Mouse (Mus musculus) A20 (cell line): Measurements from ENCODE around the gene Ccdc154.
"Not testable (repeated sequence)": the region's sequence is repeated elsewhere in the genome, so short reads cannot be mapped to it uniquely, and the experiment has no call there.

ENCODE experiments used
- DNase-seq: peaks from one replicate; pipeline ENCODE4 v3.0.0-alpha.2; 2011; ENCODE audit warnings: low read depth, low spot score

Gene Ccdc154

GRCm38 (mm10) chr17:25162161-25162560 lies at the start of gene Ccdc154:
TSS of gene Ccdc154 (plus strand) at chr17:25162461.
- DNase-seq = no peak

DNA sequence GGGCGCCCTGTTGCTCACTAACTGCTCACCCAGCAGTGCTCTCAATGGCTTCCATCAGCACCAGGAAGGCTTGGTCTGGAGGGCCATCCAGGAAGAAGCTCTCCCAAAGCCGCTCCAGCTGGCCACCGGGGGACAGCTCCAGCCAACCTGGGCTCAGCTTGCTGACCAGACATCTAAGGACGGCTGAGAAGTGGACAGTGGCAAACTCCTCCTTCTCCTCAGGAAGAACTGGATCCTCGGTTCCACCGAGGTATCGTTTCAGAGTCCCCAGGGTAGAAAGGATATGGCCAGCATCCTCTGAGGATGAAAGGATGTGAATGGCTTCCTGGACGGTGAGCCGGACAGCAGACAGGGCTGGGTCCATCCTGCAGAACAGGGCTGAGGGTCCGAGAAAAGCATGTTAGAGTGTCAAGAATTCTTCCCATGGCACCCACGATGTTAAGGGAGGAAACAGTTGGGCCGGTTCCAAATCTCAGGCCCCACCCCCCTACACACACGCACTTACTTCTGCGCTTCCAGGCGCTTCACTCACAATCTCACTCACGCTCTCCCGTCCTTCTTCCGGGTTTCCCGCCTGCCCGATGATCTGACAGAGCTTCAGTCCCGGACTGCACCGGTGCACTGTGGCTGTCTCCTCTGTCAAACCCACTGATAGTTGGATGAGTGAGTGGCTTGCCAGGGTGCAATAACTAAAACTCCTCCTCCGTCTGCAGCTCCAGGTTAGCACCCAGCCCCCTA lies 47.2 kb upstream of the Ccdc154 start:
- no peak for DNase-seq

GRCm38 (mm10) chr17:25115664-25116432 lies 46.4 kb upstream of the Ccdc154 start, which contains the start of gene Telo2:
TSS of gene Telo2 (minus strand) at chr17:25115967.
- DNase-seq = peak; percentile 94

GRCm38 (mm10) chr17:25117263-25117662 lies 45.0 kb upstream of the Ccdc154 start:
- DNase-seq = peak; percentile 67

- no peak for DNase-seq
These were observed 41.9 kb upstream of the Ccdc154 start, which contains the start of gene Ptx4 for GRCm38 (mm10) chr17:25120406-25120805. TSS of gene Ptx4 (plus strand) at chr17:25120760.

DNA sequence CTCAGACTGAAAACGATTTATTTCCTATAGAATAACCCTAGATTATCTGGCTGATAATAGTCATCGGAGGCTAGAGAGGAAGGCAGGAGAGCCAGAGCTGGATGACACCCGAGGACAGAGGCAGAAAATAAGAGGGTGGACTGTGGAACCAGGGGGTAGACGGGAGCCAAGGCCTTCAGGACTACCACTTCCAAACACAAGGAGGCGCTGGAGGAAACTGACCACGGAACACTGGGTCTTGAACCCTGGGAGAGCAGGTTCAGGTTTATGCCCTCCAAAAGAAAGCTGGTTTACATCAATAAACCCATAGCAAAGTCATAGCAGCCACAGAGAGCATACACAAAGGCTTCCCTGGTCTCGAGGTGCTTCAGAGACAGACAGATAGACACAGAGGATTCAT lies 38.3 kb upstream of the Ccdc154 start:
- peak; percentile 42 for DNase-seq

DNA sequence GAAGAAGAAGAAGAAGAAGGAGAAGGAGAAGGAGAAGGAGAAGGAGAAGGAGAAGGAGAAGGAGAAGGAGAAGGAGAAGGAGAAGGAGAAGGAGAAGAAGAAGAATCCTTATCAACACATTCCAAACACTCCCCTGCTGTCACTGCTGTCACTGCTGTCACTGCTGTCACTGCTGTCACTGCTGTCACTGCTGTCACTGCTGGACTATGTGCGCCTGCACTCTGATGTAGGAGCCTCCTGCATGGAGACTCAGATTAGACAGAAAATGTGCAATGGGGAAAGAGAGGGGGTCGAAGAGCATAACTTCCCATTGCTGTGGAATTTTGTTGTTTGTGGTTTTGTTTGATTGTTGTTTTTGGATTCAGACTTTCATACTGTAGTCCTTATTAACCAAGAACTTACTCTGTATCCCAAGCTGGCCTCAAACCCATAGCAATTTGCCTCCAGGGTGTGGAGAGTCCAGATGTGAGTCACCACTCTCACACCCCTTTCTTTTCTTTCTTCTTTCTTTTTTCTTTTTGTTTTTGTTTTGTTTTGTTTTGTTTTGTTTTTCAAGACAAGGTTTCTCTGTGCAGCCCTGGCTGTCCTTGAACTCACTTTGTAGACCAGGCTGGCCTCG lies 36.7 kb upstream of the Ccdc154 start:
- DNase-seq = not testable (repeated sequence)

GRCm38 (mm10) chr17:25127079-25127478 lies 35.2 kb upstream of the Ccdc154 start:
- DNase-seq = no peak

GRCm38 (mm10) chr17:25127681-25128080 lies 34.6 kb upstream of the Ccdc154 start:
- no peak for DNase-seq

DNA sequence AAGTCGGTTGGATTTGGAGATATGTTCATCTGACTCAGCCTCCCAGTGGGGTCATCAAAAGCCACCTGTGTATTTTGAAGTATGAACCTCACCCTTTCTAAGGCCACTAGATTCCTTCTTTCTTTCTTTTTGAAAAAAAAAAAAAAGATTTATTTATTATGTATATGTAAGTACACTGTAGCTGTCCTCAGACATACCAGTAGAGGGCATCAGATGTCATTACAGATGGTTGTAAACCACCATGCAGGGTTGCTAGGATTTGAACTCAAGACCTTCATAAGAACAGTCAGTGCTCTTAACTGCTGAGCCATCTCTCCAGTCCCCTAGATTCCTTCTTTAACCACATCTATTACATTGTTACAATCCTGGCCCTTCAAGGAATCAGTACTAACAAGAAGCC lies 32.2 kb upstream of the Ccdc154 start:
- DNase-seq = no peak

GRCm38 (mm10) chr17:25133275-25133698 lies 29.0 kb upstream of the Ccdc154 start, which contains the start of gene Clcn7:
TSS of gene Clcn7 (plus strand) at chr17:25133391.
- DNase-seq = peak; percentile 93

DNA sequence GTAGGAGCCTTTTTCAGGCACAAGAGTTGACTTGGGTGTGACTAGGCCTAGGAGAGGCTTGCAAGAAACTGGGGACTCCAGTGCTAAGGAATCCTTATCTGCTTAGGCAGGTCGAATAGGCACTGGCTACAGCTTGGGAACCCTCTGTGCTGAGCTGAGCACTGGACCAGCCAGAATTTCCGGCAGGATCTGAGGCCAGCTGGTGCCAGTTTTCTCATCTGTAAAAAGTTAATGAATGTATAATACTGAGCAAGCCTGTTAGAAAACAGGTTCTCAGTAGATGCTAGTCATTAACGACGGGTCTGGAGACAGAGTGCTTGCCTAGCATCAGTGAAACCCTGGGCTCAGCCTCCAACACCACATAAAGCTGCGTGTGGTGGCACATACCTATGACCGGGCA lies 26.6 kb upstream of the Ccdc154 start:
- no peak for DNase-seq

DNA sequence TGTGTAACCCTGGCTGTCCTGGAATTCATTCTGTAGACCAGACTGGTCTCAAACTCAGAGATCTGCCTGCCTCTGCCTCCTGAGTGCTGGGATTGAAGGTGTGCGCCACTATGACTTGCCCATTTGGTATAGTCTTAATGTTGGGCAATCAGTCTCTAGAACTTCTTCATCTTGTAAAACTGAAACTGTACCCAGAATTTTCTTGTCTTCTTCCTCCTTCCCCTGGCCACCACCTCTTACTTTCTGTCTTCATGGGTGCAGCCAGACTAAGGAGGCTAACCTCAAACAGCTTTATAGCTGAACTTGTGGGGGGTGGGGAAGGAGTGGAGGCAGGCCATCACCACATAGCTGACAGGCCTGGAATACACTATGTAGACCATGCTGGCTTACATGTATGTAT lies 23.5 kb upstream of the Ccdc154 start:
- no peak for DNase-seq

DNA sequence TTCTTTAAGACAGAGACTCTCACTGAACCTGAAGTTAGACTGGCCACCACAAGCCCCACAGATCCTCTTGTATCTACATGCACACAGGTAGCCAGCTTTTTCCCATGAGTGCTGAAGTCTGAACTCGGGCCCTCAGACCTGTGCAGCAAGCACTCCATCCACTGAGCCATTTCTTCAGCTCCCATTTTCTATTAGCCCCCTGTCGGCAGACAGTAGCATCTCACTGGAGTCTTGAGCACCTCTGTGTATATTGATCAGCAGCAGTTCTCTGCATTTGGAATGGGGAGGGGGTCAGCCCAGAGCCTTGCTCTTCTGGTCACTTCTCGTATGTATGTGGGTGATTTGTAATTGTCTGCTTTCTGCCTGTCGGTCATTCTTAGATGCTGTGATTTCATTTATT lies 22.3 kb upstream of the Ccdc154 start:
- peak; percentile 15 for DNase-seq

- no peak for DNase-seq
These were observed 1.1 kb downstream of the Ccdc154 start for GRCm38 (mm10) chr17:25163387-25163786.

DNA sequence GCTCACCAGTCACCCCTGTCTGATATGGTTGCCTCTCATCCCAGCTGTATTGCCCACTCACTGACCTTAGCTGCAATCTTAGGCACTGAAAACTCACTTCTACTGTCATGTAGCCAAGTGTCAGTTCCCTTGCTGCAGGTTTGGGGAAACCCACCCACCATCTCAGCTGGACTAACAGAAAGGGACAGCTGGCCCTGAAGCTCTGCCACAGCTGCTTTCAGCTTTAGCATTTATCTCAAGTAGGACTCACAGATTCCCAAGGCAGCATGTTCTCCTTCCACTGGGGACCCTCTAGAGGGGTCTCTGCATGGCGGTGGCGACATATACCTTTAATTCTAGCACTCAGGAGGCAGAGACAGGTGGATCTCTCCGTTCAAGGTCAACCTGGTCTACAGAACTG lies 2.5 kb downstream of the Ccdc154 start:
- no peak for DNase-seq

DNA sequence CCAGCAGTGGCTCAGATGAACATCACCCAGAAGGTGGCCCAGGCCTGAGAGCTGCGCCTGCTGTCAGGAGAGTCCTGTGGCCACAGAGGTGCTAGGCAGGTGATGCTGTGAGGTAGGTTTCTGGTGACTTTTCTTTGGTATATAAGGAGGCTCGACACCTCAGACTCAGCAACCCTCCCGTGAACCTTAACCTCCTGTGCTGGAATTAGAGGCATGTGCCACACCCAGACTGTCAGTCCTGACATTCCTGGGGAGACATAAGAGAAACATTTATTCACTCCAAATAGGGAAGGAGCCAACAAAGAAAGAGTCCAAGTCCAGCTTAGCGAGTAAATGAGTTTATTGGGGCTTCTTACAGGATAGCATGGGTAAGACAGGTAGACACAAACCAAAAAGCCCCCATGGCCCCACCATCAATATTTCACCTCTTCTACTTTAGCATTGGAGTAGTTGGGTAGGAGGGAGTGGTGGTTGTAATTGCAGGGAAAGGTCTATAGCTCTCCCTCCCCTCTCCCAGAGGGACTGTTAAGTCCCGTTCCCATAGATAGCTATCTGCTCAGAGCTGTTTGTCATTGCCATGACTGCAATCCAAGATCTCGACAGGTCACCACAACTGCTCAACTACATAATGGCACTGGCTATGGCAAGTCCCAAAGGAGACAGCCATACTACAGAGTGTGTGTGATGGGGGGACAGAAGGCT lies 3.9 kb downstream of the Ccdc154 start:
- no peak for DNase-seq

DNA sequence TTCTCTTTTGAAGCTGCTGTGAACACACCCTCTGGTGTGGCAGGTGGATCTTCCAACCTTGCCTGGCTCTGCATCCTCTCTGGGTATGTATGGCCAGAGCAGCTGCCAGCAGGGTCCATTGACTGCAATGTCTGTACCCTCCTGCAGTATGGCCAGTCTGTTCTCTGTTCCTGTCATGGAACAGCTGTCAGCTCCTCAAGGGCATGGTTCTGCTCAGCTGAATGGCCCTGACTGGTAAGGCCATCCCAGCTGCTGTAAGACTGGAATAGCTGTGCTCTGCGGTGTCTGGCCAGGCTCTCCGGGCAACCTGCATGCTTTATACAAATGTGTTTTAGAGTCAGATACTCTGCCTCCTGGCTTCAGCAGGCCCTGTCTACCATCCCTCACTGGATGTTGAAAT lies 7.4 kb downstream of the Ccdc154 start:
- DNase-seq = no peak

DNA sequence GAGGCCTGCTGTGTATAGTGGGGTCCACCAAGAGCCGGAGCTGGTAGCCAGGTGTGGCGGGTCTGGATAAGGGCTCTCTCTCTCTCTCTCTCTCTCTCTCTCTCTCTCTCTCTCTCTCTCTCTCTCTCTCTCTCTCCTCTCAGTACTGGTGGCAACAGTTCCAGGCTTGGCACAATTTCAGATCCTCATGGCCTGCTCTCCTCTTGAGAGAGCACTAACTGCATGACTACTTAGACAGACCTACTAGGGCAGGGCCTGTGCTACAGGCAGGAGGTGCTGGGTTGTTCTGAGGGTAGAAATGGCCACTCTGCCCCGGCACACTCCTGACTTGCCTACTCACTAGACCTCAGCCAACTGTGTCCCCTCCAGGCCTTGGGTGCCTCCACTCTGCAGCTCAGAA lies 10.3 kb downstream of the Ccdc154 start:
- no peak for DNase-seq

- no peak for DNase-seq
These were observed 13.2 kb downstream of the Ccdc154 start, which contains the start of gene Gm38655 for GRCm38 (mm10) chr17:25175411-25175810. TSS of gene Gm38655 (minus strand) at chr17:25175471.

DNA sequence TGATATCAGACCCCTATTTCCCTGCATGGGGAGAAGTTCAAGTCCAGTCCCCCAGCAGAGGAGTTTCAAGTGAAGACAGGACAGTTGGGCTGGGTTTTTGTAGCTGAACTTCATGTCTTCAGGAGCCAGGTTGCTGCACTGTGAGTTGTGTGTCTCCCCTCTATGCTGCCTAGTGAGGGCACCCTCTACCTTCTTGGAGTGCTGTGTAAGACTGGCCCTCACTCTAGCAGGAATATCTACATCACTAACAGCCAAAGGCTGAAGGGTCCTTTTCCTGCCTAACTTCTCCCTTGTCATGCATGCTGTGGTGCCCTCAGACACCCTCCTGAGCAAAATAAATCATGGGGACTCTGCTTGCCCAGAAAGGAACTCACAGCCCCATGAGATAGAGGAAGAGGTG lies 21.0 kb downstream of the Ccdc154 start:
- DNase-seq = peak; percentile 48
